Mouse (Mus musculus): ENCODE data around the gene B4galnt4.

- TF ChIP-seq CTCF (IDR thresholded peaks at IDR 0.05; ENCODE audit: insufficient read depth, low read length), result 0 out of 2 replicates have a peak, but pooled peaks have one; percentile 12
- peak; percentile 46; the same call in 1 of the 2 replicates for TF ChIP-seq POLR2A (IDR thresholded peaks at IDR 0.05; ENCODE audit: borderline replicate concordance, extremely low read depth, low read depth, low read length)
Measured at GRCm38 (mm10) chr7:141096649-141097056, 35.7 kb downstream of the B4galnt4 start.
